Mouse (Mus musculus): ENCODE measurements around the gene Tgfbr1. TPM values are rescaled to one million over a fixed set of nuclear protein-coding genes. Genes with fewer than 3 reads are reported as not detected.

The Tgfbr1 gene
- total and polyA plus RNA-seq, 3 experiments, result 4.3 to 4.5 TPM; not detected in 1

DNA sequence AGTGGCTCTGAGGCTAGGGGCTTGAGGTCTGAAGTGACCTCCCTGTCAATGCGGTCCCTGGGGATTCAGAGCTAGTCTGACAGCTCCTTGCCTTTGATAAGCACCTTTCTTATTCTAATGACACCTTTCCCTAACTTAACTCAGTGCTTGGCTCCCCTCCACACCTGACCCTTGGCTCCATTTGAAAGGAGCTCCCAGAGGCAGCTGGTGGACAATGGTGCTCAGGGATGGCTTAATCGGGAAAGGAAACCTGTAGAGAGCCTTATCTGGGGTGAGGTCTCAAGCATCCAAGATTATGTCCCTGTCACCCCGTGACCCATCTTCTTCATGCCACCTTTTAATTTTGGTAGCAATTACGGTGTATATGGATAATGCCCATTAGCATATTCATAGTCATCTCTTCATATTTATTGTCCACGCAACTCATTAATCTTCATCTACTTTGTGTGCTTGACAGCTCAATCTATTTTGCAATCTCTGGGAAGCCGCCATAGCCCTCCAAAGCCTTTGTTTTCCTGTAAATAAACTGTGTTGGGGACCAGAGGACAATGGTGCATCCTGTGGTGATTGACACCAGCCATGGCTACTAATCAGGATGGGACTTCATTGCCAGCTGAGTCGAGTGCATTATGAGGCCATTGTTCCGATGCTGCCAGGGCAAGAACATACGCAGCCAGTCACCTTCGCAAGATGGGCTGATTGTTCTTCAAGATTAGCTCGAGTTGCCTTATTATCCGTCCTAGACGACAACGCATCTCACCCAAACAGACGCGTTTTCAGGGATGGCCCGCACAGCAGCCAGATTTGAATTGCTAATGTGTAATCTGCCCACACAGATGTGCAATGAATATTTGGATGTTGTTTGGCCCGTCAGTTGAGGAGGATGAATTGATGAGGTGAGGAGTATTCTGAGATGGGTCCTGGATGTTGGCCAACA is 96.8 kb downstream of the Tgfbr1 start:
- Histone ChIP-seq H3K9me3 (replicated peaks; ENCODE audit: insufficient read depth, low read length) (no peaks in the 10 kb centered on the region), H3K4me3 (ENCODE audit: control insufficient read depth in 1 of 2, insufficient read depth in 1 of 2, low read depth in 2 of 2, low read length in 2 of 2) (no peak overlapping the region)

More for the DNA sequence above, 96.8 kb downstream of the Tgfbr1 start:
- Histone ChIP-seq H3K36me3 (ENCODE audit: control insufficient read depth in 1 of 2, insufficient read depth in 2 of 2, low read length in 2 of 2) (no peaks in the 10 kb centered on the region), H3K27ac (ENCODE audit: control insufficient read depth, low read depth, low read length) (no peak overlapping the region), H3K9ac (ENCODE audit: control insufficient read depth, low read depth, low read length, poor library complexity, severe bottlenecking) (no peak overlapping the region), H3K27me3 (ENCODE audit: control insufficient read depth in 1 of 2, insufficient read depth in 2 of 2, low read length in 2 of 2) (no peaks in the 10 kb centered on the region), H3K4me1 (ENCODE audit: control insufficient read depth in 1 of 2, insufficient read depth in 2 of 2, low read length in 2 of 2) (no peaks in the 10 kb centered on the region), H3K79me2 (ENCODE audit: control insufficient read depth, insufficient read depth, low read length, poor library complexity) (no peaks in the 10 kb centered on the region)
- no peak for DNase-seq (ENCODE audit: low read depth, low spot score)
- no peak for TF ChIP-seq TBP (IDR thresholded peaks at IDR 0.05; ENCODE audit: low read depth, low read length)
- TF ChIP-seq SMC3 (IDR thresholded peaks at IDR 0.05; ENCODE audit: low read depth, low read length), result no peak
- no peak for TF ChIP-seq ELF1 (IDR thresholded peaks at IDR 0.05; ENCODE audit: low read depth, low read length)
- no peak for TF ChIP-seq MAZ (IDR thresholded peaks at IDR 0.05; ENCODE audit: low read depth, low read length)
- TF ChIP-seq MYC (IDR thresholded peaks at IDR 0.05; ENCODE audit: low read depth, low read length), result no peak
- no peak for TF ChIP-seq MYB (IDR thresholded peaks at IDR 0.05; ENCODE audit: low read depth, low read length)

Other genes with a start within 250 kb of the Tgfbr1 start
- gene Col15a1, start 145.1 kb upstream of the Tgfbr1 start, total RNA-seq (2012; rRNA removed), result 0.78 and 2.2 TPM in 2 replicates
- gene Col15a1, start 145.1 kb upstream of the Tgfbr1 start, polyA plus RNA-seq (2012; ENCODE audit: insufficient read depth in 1 of 2, insufficient read length in 2 of 2, low read depth in 1 of 2, low replicate concordance in 2 of 2, missing spikeins in 1 of 2), result 1 to 10 TPM in 1 of 2 experiments, not detected in 1; 2.6 TPM
- gene Alg2, start 121.1 kb downstream of the Tgfbr1 start, total RNA-seq (2012; rRNA removed), result 10.1 and 11.6 TPM in 2 replicates
- 10 to 100 TPM; 31.3 to 48.1 TPM for gene Alg2, start 121.1 kb downstream of the Tgfbr1 start, polyA plus RNA-seq (2012; ENCODE audit: insufficient read depth in 1 of 2, insufficient read length in 2 of 2, low read depth in 1 of 2, low replicate concordance in 2 of 2, missing spikeins in 1 of 2)
- gene Sec61b, start 121.4 kb downstream of the Tgfbr1 start, total RNA-seq (2012; rRNA removed), result 538 and 557 TPM in 2 replicates
- gene Sec61b, start 121.4 kb downstream of the Tgfbr1 start, polyA plus RNA-seq (2012; ENCODE audit: insufficient read depth in 1 of 2, insufficient read length in 2 of 2, low read depth in 1 of 2, low replicate concordance in 2 of 2, missing spikeins in 1 of 2), result 100 to 1,000 TPM in 1 of 2 experiments, not detected in 1; 329 TPM

Measured in MEL (cell line).